Mouse (Mus musculus): ENCODE data around the gene Mical3. TPM values are rescaled to one million over a fixed set of nuclear protein-coding genes. Genes with fewer than 3 reads are reported as not detected.

Gene Mical3
- total RNA-seq, 2 experiments from 2014 or later: 127 to 141 TPM

DNA sequence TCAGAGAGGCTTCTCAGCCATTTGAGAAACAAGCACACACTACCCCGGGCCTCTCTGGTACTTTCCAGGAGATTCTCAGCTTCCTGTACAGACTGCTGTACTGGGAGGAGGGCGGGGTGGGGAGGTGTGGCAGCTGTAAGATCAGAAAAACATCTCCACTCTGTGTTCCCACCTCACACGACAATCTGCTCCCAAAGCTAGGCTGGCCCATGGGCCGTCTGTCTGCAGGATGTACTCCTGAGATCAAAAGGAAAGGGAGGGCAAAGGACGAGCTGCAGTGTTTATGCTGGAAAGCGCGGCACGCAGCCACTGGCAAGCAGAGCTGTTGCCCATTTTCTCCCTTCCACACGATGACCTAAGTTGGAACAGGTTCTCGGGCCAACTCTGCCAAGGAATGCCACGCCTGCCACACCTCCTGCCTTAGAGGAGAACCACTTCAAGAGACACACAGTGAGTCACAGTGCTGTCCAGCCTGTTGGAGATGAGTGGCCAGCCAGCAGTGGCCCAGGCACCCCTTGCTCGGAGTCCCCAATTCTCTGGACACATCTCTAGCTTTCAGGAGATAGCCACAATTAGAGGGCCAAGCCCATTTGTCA is 113.3 kb downstream of the Mical3 start:
- no peak for DNase-seq (ENCODE audit: extremely low spot score in 1 of 2, low spot score in 2 of 2)
- no peak overlapping the region for H3K27ac ChIP-seq
- H3K4me3 ChIP-seq: no peak overlapping the region
- intact Hi-C loops (cut with DNase I): no loop called here
- TF ChIP-seq CTCF (IDR thresholded peaks at IDR 0.05): no peak

GRCm38 (mm10) chr6:121016097-121016496 is 114.7 kb downstream of the Mical3 start:
- no peak overlapping the region for H3K4me3 ChIP-seq
- intact Hi-C loops (cut with DNase I): no loop called here
- no peak overlapping the region for H3K27ac ChIP-seq
- no peak for DNase-seq (ENCODE audit: extremely low spot score in 1 of 2, low spot score in 2 of 2)
- no peak for TF ChIP-seq CTCF (IDR thresholded peaks at IDR 0.05)

DNA sequence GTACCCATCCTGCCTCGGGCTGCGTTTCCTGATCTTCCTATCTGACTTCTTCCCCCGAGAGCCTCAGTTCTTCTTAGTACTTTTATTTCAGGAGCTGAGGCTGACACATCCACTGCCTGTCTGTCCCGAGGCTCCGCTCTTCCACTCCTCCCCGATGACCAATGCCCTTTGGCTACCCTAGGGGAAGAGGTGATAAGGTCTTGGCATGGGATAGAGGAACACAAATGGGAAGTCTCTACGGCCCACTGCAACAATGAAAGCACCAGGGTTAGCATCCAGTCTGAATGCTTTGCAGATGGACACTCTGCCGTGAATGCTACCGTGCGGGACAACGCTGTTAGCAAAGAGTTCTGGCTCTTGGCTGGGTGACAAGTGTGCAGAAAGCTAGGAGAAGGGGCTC is 116.5 kb downstream of the Mical3 start:
- TF ChIP-seq CTCF (IDR thresholded peaks at IDR 0.05): no peak
- Histone ChIP-seq H3K4me3 (no peak overlapping the region), H3K27ac (no peak overlapping the region)
- DNase-seq (ENCODE audit: extremely low spot score in 1 of 2, low spot score in 2 of 2): no peak
- intact Hi-C loops (cut with DNase I): loop anchor here (5.0 kb wide), 3 partner anchors 42 to 163 kb away; partner anchors contain the start of gene Mical3

DNA sequence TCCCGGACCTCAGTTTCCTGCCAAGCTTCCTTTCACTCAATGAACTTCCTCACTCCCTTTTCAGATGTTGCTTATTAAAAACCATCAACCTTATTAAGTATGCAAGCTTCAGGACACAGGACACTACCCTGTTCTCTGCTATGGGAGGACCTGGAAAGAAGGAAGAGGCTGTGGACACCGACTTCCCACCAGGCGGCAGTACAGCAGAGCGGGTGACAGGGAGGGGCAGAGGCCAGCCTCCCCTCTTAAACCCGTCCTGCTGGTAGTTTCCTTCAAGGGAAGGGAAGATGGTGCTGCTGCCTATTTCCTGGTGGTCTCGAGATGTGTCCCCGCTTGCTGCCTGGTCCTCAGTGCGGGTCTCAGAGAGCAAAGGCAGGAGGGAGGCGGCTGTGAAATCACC is 117.0 kb downstream of the Mical3 start:
- TF ChIP-seq CTCF (IDR thresholded peaks at IDR 0.05): peak; percentile 65
- no peak overlapping the region for H3K4me3 ChIP-seq
- intact Hi-C loops (cut with DNase I): loop anchor here (5.0 kb wide), 3 partner anchors 41 to 164 kb away; partner anchors contain the start of gene Mical3
- DNase-seq (ENCODE audit: extremely low spot score in 1 of 2, low spot score in 2 of 2): no peak
- no peak overlapping the region for H3K27ac ChIP-seq

DNA sequence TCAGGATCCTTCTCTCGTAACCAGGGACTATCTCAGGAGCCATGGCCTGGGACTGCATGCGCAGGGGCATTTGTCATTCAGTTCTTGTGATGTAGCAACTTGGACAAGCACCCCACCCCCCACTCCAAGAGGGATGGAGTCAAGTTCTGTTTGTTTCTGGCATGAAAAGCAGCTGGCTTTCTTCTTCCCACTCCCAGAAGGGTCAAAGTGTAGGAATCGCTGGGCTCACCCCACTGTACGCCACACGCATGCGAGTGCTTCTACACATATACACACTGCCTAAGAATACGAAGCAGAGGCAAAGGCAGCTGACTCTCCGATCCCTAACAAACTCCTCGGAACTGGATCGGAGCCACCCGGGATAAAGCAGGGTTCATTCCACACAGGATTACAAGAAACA is 119.1 kb downstream of the Mical3 start:
- H3K4me3 ChIP-seq: no peak overlapping the region
- intact Hi-C loops (cut with DNase I): loop anchor here (5.0 kb wide), 3 partner anchors 39 to 166 kb away; partner anchors contain the start of gene Mical3
- no peak for TF ChIP-seq CTCF (IDR thresholded peaks at IDR 0.05)
- no peak overlapping the region for H3K27ac ChIP-seq
- no peak for DNase-seq (ENCODE audit: extremely low spot score in 1 of 2, low spot score in 2 of 2)

DNA sequence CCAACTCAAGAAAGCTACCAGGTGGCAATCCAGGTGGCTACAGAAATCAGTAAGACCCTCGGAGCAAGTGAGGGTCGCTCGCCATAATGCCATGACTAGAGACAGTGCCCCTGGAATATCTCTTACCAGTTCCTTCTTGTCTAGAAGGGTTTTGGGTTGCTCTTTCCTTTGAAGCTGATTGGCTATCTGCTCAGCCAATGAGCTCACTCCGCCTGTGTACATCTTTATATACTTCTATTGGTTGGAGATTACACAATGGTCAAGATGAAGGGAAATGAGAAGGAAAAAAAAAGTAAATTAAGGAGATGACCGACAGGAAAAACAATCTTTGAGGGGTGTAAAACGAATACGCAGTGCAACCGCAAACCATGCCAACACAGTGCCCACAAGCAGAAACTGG is 121.1 kb downstream of the Mical3 start:
- intact Hi-C loops (cut with DNase I): loop anchor here (5.0 kb wide), 3 partner anchors 37 to 168 kb away; partner anchors contain the start of gene Mical3
- Histone ChIP-seq H3K4me3 (no peak overlapping the region), H3K27ac (no peak overlapping the region)
- no peak for DNase-seq (ENCODE audit: extremely low spot score in 1 of 2, low spot score in 2 of 2)
- TF ChIP-seq CTCF (IDR thresholded peaks at IDR 0.05): no peak

GRCm38 (mm10) chr6:121004959-121005358 is 125.8 kb downstream of the Mical3 start:
- intact Hi-C loops (cut with DNase I): no loop called here
- H3K27ac ChIP-seq: no peak overlapping the region
- TF ChIP-seq CTCF (IDR thresholded peaks at IDR 0.05): no peak
- no peak for DNase-seq (ENCODE audit: extremely low spot score in 1 of 2, low spot score in 2 of 2)
- no peak overlapping the region for H3K4me3 ChIP-seq

DNA sequence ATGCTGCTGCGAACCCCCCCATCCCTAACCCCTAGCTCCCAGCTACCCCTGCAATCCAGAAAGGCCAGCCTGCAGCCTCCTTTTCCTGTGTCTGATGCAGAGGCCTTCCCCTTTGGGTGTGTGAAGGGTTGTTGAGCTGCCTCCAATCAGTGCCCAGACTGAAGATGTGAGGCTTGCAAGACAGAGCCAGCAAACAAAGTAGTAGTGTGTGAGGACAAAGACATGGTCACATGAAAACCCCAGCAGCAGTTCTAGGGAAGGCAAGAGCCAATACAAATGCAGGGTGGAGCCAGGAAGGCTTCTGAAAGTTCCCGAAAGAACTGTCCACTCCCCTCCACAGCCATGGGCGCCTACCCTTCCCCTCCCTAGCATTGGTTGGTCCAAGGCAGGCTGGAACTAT is 127.8 kb downstream of the Mical3 start:
- DNase-seq (ENCODE audit: extremely low spot score in 1 of 2, low spot score in 2 of 2): no peak
- Histone ChIP-seq H3K4me3 (no peak overlapping the region), H3K27ac (no peak overlapping the region)
- TF ChIP-seq CTCF (IDR thresholded peaks at IDR 0.05): no peak
- intact Hi-C loops (cut with DNase I): no loop called here

- intact Hi-C loops (cut with DNase I): no loop called here
- no peak for TF ChIP-seq CTCF (IDR thresholded peaks at IDR 0.05)
- no peak for DNase-seq (ENCODE audit: extremely low spot score in 1 of 2, low spot score in 2 of 2)
- Histone ChIP-seq H3K4me3 (no peak overlapping the region), H3K27ac (no peak overlapping the region)
Measured at GRCm38 (mm10) chr6:120999860-121000526, 130.8 kb downstream of the Mical3 start.

DNA sequence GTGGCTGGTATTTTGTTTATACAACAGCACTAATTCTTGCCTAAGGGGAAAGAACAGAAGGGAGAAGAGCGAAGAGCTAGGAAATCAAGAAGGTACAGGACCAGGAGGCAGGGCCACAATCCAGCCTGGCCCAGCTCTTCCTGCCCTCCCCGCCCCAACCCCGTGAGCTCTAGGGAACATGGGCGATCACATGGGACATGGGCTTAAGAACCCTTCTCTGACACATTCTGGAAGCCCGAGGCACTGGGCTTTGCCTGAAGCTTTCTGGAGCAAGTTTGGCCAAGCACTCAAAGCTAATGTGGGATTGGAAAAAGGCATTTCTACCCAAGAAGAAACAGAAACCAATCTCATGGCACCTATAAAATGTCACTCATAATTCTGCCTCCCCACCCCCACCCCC is 131.7 kb downstream of the Mical3 start:
- no peak for TF ChIP-seq CTCF (IDR thresholded peaks at IDR 0.05)
- Histone ChIP-seq H3K4me3 (no peak overlapping the region), H3K27ac (no peak overlapping the region)
- intact Hi-C loops (cut with DNase I): no loop called here
- DNase-seq (ENCODE audit: extremely low spot score in 1 of 2, low spot score in 2 of 2): no peak

GRCm38 (mm10) chr6:120996607-120997006 is 134.2 kb downstream of the Mical3 start:
- H3K27ac ChIP-seq: no peak overlapping the region
- H3K4me3 ChIP-seq: no peak overlapping the region
- intact Hi-C loops (cut with DNase I): no loop called here
- no peak for TF ChIP-seq CTCF (IDR thresholded peaks at IDR 0.05)
- DNase-seq (ENCODE audit: extremely low spot score in 1 of 2, low spot score in 2 of 2): no peak

GRCm38 (mm10) chr6:120995541-120995940 is 135.3 kb downstream of the Mical3 start:
- Histone ChIP-seq H3K27ac (no peak overlapping the region), H3K4me3 (no peak overlapping the region)
- intact Hi-C loops (cut with DNase I): no loop called here
- no peak for DNase-seq (ENCODE audit: extremely low spot score in 1 of 2, low spot score in 2 of 2)
- TF ChIP-seq CTCF (IDR thresholded peaks at IDR 0.05): no peak

DNA sequence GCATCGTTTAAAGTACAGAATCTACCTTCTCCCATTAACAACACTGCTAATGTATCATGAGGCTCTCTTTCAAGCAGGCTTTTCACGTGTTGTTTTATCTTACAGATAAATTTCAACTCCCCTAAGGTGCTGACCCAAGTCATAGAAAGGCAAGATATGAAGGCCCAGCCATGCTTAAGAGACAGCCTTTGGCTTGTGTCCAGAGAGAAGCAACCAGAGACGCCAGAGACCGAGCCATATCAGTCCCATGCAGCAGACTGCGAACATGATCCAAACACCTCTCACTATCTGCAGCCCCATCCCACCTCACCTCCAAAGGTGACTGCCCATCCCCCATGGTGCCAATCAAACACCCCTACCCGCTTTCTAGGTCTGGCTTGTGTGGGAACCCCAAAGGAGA is 138.9 kb downstream of the Mical3 start:
- DNase-seq (ENCODE audit: extremely low spot score in 1 of 2, low spot score in 2 of 2): no peak
- Histone ChIP-seq H3K4me3 (no peak overlapping the region), H3K27ac (no peak overlapping the region)
- intact Hi-C loops (cut with DNase I): no loop called here
- TF ChIP-seq CTCF (IDR thresholded peaks at IDR 0.05): no peak
